Mouse (Mus musculus) hindbrain, embryonic 16.5 days (tissue): Measurements from ENCODE around the gene Marc2. TPM values are rescaled to one million over a fixed set of nuclear protein-coding genes. Genes with fewer than 3 reads are reported as not detected.

Source experiments
- ATAC-seq: fragments of 200-750 bp; cut with Nextera tagmentation; 2 replicates; pipeline ENCODE4 v1.8.0; 2017; ENCODE audit warnings: moderate TSS enrichment, moderate library complexity
- H3K27ac ChIP-seq: fragments of 300-500 bp; sonication (generic); 2 replicates; pipeline ENCODE4 v1.5.1; 2014; ENCODE audit warnings: low read depth, mild to moderate bottlenecking, control low read depth, low read length, moderate library complexity
- H3K27me3 ChIP-seq: fragments of 300-500 bp; sonication (generic); replicated peaks from 2 replicates; pipeline ENCODE4 v1.6.1; 2014; ENCODE audit warnings: low read length; ENCODE audit not compliant: control insufficient read depth, insufficient read depth
- H3K36me3 ChIP-seq: fragments of 300-500 bp; sonication (generic); 2 replicates; pipeline ENCODE4 v1.6.1; 2014; ENCODE audit warnings: mild to moderate bottlenecking, low read length, moderate library complexity, mixed read lengths; ENCODE audit not compliant: control insufficient read depth, insufficient read depth
- H3K4me1 ChIP-seq: fragments of 300-500 bp; sonication (generic); 2 replicates; pipeline ENCODE4 v1.6.1; 2014; ENCODE audit warnings: low read depth, low read length; ENCODE audit not compliant: control insufficient read depth, insufficient read depth
- H3K4me2 ChIP-seq: fragments of 300-500 bp; sonication (generic); 2 replicates; pipeline ENCODE4 v1.6.1; 2014; ENCODE audit warnings: mild to moderate bottlenecking, low read length, control low read depth, moderate library complexity
- H3K4me3 ChIP-seq: fragments of 300-500 bp; sonication (generic); 2 replicates; pipeline ENCODE4 v1.5.1; 2014; ENCODE audit warnings: mild to moderate bottlenecking, low read length, control low read depth, moderate library complexity
- H3K9ac ChIP-seq: fragments of 300-500 bp; sonication (generic); 2 replicates; pipeline ENCODE4 v1.6.1; 2014; ENCODE audit warnings: low read depth, mild to moderate bottlenecking, control low read depth, low read length, moderate library complexity
- H3K9me3 ChIP-seq: fragments of 300-500 bp; sonication (generic); 2 replicates; pipeline ENCODE4 v1.6.1; 2014; ENCODE audit warnings: mild to moderate bottlenecking, low read length, moderate library complexity; ENCODE audit not compliant: control insufficient read depth
- WGBS: fragments of 180-500 bp; shearing (Covaris S2); extraction: QIAGEN DNeasy Blood & Tissue Kit; methylation state at CpG from one replicate; pipeline ENCODE4 v1.1.7; 2014; 5-methylcytosine and 5-hydroxymethylcytosine counted together
- polyA plus RNA-seq: library from polyadenylated mRNA; unstranded; fragments of >200 nt; fragmentation: Nextera tagmentation; extraction: Ambion mirVana; gene quantifications from 2 replicates; pipeline ENCODE4 v1.2.1, GENCODE M21; 2015

The Marc2 gene
- polyA plus RNA-seq, 1 experiment from 2014 or later: 129 TPM

- H3K4me2 ChIP-seq: no peak overlapping the region
- H3K27ac ChIP-seq: no peak overlapping the region
- H3K27me3 ChIP-seq: no peaks in the 10 kb centered on the region
- H3K4me3 ChIP-seq: no peak overlapping the region
- no peaks in the 10 kb centered on the region for H3K36me3 ChIP-seq
- no peak for ATAC-seq
- H3K9ac ChIP-seq: no peak overlapping the region
- 79% methylated on average over 11 of the region's 11 CpGs for WGBS
- H3K4me1 ChIP-seq: peaks cover 2% of the 10 kb centered on the region; the same call in 1 of the 2 replicates
- no peaks in the 10 kb centered on the region for H3K9me3 ChIP-seq
Observed at GRCm38 (mm10) chr1:184873910-184874309, 27.7 kb upstream of the Marc2 start.

DNA sequence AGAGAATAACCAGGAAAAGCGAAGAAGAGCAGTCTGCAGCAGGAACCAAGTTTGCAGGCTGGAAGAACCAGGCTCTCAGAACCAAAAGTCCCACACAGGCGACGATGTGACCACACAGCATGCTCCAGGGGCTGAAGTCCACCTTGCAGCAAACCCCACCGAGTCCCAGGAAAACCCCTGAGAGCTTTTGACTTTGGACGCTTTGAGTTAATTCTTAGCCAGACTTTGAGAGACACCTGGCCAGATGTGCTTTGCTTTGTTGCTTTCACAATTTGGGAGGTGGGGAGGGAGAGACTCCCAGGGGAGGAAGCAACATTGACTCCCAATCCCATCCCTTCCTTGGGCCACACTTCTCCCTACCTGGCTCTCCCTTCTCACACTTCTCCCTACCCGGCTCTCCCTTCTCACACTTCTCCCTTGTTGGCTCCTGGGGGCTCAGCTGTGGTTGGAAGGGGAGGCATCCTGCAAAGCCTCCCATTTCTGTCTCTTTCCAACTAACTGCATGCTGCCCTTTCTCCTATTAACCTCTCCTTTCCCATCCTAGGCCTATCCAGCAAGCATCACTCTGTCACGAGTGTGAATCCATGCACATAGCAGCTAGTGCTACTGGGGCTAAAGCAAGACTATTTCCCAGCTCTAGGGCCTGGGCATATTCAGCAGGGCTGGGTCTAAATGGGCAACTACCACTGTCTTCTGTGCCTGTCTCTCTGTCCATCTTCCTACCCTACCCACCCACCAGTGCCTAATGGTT lies 26.0 kb upstream of the Marc2 start:
- Histone ChIP-seq H3K27me3 (no peaks in the 10 kb centered on the region), H3K9ac (no peak overlapping the region), H3K27ac (no peak overlapping the region), H3K4me2 (no peak overlapping the region), H3K4me1 (peaks cover 2% of the 10 kb centered on the region; the same call in 1 of the 2 replicates), H3K9me3 (no peaks in the 10 kb centered on the region), H3K4me3 (no peak overlapping the region), H3K36me3 (no peaks in the 10 kb centered on the region)
- ATAC-seq: no peak
- 84% methylated on average over 7 of the region's 7 CpGs for WGBS

- peaks cover 2% of the 10 kb centered on the region; the same call in 1 of the 2 replicates for H3K4me1 ChIP-seq
- no peaks in the 10 kb centered on the region for H3K9me3 ChIP-seq
- no peak overlapping the region for H3K9ac ChIP-seq
- ATAC-seq: no peak
- no peak overlapping the region for H3K4me2 ChIP-seq
- no peaks in the 10 kb centered on the region for H3K27me3 ChIP-seq
- H3K4me3 ChIP-seq: no peak overlapping the region
- 90% methylated on average over 1 of the region's 1 CpGs for WGBS
- no peak overlapping the region for H3K27ac ChIP-seq
- no peaks in the 10 kb centered on the region for H3K36me3 ChIP-seq
Observed at GRCm38 (mm10) chr1:184871506-184871905, 25.3 kb upstream of the Marc2 start.

DNA sequence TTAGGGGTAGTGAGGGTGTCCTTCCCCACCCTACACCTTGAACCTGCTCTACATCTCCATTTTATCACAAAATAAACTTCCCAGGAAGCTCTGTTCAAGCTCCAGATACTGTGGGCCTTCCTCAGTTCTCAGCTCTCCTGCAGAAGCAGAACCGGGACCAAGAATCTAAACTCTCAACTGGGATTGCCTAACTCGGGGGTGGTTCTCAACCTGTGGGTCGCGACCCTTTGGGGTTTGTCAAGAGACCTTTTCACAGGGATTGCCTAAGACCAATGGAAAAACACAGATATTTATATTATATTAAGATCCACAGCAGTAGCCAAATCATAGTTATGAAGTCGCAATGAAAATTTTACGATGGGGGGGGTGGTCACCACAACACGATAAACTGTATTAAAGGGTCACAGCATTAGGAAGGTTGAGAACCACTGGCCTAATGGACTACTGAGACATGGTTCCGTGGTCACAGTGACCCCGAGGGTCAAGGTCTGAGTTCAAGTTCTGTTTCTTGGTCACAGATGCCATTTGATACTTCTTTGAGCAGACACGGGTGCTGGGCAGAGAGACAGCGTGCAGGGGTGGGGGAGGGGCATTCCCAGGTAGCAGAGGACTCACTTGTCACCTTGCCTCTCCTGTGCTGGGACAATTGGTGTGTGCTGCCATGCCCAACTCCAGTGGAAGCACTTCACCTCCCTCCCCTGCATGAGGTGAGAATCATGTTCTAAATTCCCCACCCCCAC lies 24.6 kb upstream of the Marc2 start:
- no peak for ATAC-seq
- Histone ChIP-seq H3K27me3 (no peaks in the 10 kb centered on the region), H3K9me3 (no peaks in the 10 kb centered on the region), H3K4me3 (no peak overlapping the region), H3K27ac (no peak overlapping the region), H3K4me2 (no peak overlapping the region), H3K9ac (no peak overlapping the region), H3K36me3 (no peaks in the 10 kb centered on the region), H3K4me1 (peaks cover 2% of the 10 kb centered on the region; the same call in 1 of the 2 replicates)
- WGBS: 83% methylated on average over 11 of the region's 11 CpGs

DNA sequence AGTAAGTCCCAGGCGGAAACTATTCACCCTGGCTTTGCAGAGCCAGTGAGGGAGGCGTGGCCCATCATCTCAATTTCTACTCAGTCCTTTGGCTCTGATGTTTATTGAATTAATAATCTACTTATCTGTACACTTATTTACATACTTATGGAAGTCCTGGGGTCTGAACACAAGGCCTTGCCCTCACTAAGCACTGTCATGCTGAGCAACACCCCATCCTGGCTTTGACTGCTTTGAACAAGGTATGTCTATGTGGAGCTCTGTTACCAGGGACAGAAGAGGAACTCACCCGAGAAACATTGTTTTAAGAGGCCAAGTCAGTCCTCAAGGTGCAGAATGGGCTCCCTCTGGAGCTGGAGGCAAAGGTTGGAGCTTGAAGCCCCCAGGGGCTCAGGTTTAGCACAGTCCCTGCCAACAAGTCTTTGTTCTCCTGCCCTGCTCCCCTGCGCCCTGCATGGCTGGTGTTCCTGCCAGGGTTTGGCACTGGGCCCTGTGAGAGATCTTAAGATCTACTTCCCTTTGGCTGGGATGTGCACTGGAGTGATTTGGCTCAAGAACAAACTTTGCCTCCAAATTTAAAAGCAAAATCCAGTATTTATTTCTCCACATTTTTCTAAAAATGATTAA lies 23.8 kb upstream of the Marc2 start:
- peak; percentile 61 for ATAC-seq
- Histone ChIP-seq H3K27me3 (no peaks in the 10 kb centered on the region), H3K9me3 (no peaks in the 10 kb centered on the region), H3K4me2 (no peak overlapping the region), H3K27ac (no peak overlapping the region), H3K4me1 (peaks cover 2% of the 10 kb centered on the region; the same call in 1 of the 2 replicates), H3K4me3 (no peak overlapping the region), H3K36me3 (no peaks in the 10 kb centered on the region), H3K9ac (no peak overlapping the region)
- 62% methylated on average over 4 of the region's 4 CpGs for WGBS

- H3K27me3 ChIP-seq: no peaks in the 10 kb centered on the region
- 79% methylated on average over 3 of the region's 3 CpGs for WGBS
- H3K9ac ChIP-seq: no peak overlapping the region
- no peak for ATAC-seq
- no peaks in the 10 kb centered on the region for H3K36me3 ChIP-seq
- no peak overlapping the region for H3K4me3 ChIP-seq
- peaks cover 2% of the 10 kb centered on the region; the same call in 1 of the 2 replicates for H3K4me1 ChIP-seq
- no peak overlapping the region for H3K4me2 ChIP-seq
- no peak overlapping the region for H3K27ac ChIP-seq
- H3K9me3 ChIP-seq: no peaks in the 10 kb centered on the region
Observed at GRCm38 (mm10) chr1:184867640-184868120, 21.4 kb upstream of the Marc2 start.

GRCm38 (mm10) chr1:184864381-184864801 lies 18.1 kb upstream of the Marc2 start:
- H3K36me3 ChIP-seq: no peaks in the 10 kb centered on the region
- no peak overlapping the region for H3K4me3 ChIP-seq
- H3K4me1 ChIP-seq: no peaks in the 10 kb centered on the region
- WGBS: 13% methylated on average over 7 of the region's 7 CpGs
- no peak overlapping the region for H3K4me2 ChIP-seq
- ATAC-seq: no peak
- H3K27me3 ChIP-seq: no peaks in the 10 kb centered on the region
- H3K9me3 ChIP-seq: no peaks in the 10 kb centered on the region
- H3K9ac ChIP-seq: no peak overlapping the region
- no peak overlapping the region for H3K27ac ChIP-seq

DNA sequence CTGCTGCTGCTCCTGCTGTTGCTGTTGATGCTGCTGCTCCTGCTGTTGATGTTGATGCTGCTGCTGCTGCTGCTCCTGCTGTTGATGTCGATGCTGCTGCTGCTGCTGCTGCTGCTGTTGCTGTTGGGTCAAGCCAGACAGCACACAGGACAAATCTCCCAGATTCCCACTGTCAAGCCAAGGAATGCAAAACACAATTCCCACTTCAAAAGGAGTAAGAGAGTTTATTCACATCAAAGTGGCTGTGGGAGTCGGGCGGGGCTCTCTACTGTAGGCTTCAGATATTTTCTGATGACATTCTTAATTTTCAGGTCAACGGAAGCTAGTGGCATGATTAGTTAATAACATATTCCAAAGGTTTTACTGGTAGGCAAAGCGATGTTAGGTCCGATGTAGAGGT lies 16.4 kb upstream of the Marc2 start:
- ATAC-seq: no peak
- Histone ChIP-seq H3K4me3 (no peak overlapping the region), H3K36me3 (no peaks in the 10 kb centered on the region), H3K9ac (no peak overlapping the region), H3K27me3 (no peaks in the 10 kb centered on the region), H3K4me1 (no peaks in the 10 kb centered on the region), H3K27ac (no peak overlapping the region), H3K9me3 (no peaks in the 10 kb centered on the region), H3K4me2 (no peak overlapping the region)
- 87% methylated on average over 6 of the region's 6 CpGs for WGBS

- H3K36me3 ChIP-seq: no peaks in the 10 kb centered on the region
- no peak overlapping the region for H3K27ac ChIP-seq
- H3K9ac ChIP-seq: no peak overlapping the region
- WGBS: 82% methylated on average over 2 of the region's 2 CpGs
- no peaks in the 10 kb centered on the region for H3K9me3 ChIP-seq
- H3K4me2 ChIP-seq: no peak overlapping the region
- H3K4me1 ChIP-seq: no peaks in the 10 kb centered on the region
- no peaks in the 10 kb centered on the region for H3K27me3 ChIP-seq
- no peak for ATAC-seq
- no peak overlapping the region for H3K4me3 ChIP-seq
Observed at GRCm38 (mm10) chr1:184861551-184861950, 15.3 kb upstream of the Marc2 start.
